Mouse (Mus musculus) heart, embryonic 14.5 days (tissue): Measurements from ENCODE around the gene 1810062G17Rik. TPM values are rescaled to one million over a fixed set of nuclear protein-coding genes. Genes with fewer than 3 reads are reported as not detected.

Source experiments
- ATAC-seq: fragments of 200-750 bp; cut with Nextera tagmentation; 2 replicates; pipeline ENCODE4 v1.8.0; 2017; ENCODE audit warnings: low read depth, moderate TSS enrichment; ENCODE audit not compliant: insufficient number of reproducible peaks, insufficient read depth, low FRiP score
- H3K27ac ChIP-seq, 2 experiments: fragments of 200-500 bp in 1 of 2; fragments of 300-500 bp in 1 of 2; sonication (generic) in 1 of 2; replicated peaks in 1 of 2; 2 replicates each; pipeline ENCODE4 v1.5.1; 2012 to 2014; ENCODE audit warnings: low read depth in 2 of 2, low read length in 2 of 2, control low read depth in 1 of 2, mild to moderate bottlenecking in 1 of 2, mixed read lengths in 1 of 2; ENCODE audit not compliant: control insufficient read depth in 1 of 2, insufficient read depth in 1 of 2
- H3K27me3 ChIP-seq: fragments of 300-500 bp; sonication (generic); 2 replicates; pipeline ENCODE4 v1.6.1; 2014; ENCODE audit warnings: mild to moderate bottlenecking, low read length, control low read depth; ENCODE audit not compliant: control insufficient read depth, insufficient read depth
- H3K36me3 ChIP-seq: fragments of 300-500 bp; sonication (generic); 2 replicates; pipeline ENCODE4 v1.6.1; 2014; ENCODE audit warnings: mild to moderate bottlenecking, control low read depth, low read length, mixed read lengths; ENCODE audit not compliant: control insufficient read depth, insufficient read depth
- H3K4me1 ChIP-seq, 2 experiments: fragments of 200-500 bp in 1 of 2; fragments of 300-500 bp in 1 of 2; sonication (generic) in 1 of 2; 2 replicates each; pipeline ENCODE4 v1.6.1; 2012 to 2014; ENCODE audit warnings: low read length in 2 of 2, control low read depth in 1 of 2, mixed read lengths in 1 of 2; ENCODE audit not compliant: control insufficient read depth in 2 of 2, insufficient read depth in 2 of 2
- H3K4me2 ChIP-seq: fragments of 300-500 bp; sonication (generic); 2 replicates; pipeline ENCODE4 v1.6.1; 2014; ENCODE audit warnings: mild to moderate bottlenecking, low read length
- H3K4me3 ChIP-seq, 2 experiments: fragments of 200-500 bp in 1 of 2; fragments of 300-500 bp in 1 of 2; sonication (generic) in 1 of 2; 2 replicates each; pipeline ENCODE4 v1.5.1; 2012 to 2014; ENCODE audit warnings: low read length in 2 of 2, mild to moderate bottlenecking in 2 of 2, control low read depth in 1 of 2, low read depth in 1 of 2, moderate library complexity in 1 of 2; ENCODE audit not compliant: control insufficient read depth in 1 of 2, insufficient read depth in 1 of 2
- H3K9ac ChIP-seq: fragments of 300-500 bp; sonication (generic); 2 replicates; pipeline ENCODE4 v1.6.1; 2014; ENCODE audit warnings: mild to moderate bottlenecking, low read length
- H3K9me3 ChIP-seq: fragments of 300-500 bp; sonication (generic); 2 replicates; pipeline ENCODE4 v1.6.1; 2016; ENCODE audit warnings: low read length, control low read depth; ENCODE audit not compliant: control insufficient read depth
- WGBS: fragments of 180-500 bp; shearing (Covaris S2); extraction: QIAGEN DNeasy Blood & Tissue Kit; methylation state at CpG from one replicate; pipeline ENCODE4 v1.1.7; 2014; 5-methylcytosine and 5-hydroxymethylcytosine counted together
- polyA plus RNA-seq: library from polyadenylated mRNA; unstranded; fragments of >200 nt; fragmentation: Nextera tagmentation; extraction: Ambion mirVana; gene quantifications from 2 replicates; pipeline ENCODE4 v1.2.1, GENCODE M21; 2014

1810062G17Rik gene
- polyA plus RNA-seq, 1 experiment from 2014 or later = 1.4 TPM

- WGBS = 80% methylated on average over 8 of the region's 8 CpGs
- H3K9me3 ChIP-seq = no peaks in the 10 kb centered on the region
- no peaks in the 10 kb centered on the region for H3K4me1 ChIP-seq
- ATAC-seq = no peak
- no peak overlapping the region for H3K4me3 ChIP-seq
- no peak overlapping the region for H3K4me2 ChIP-seq
- no peak overlapping the region for H3K9ac ChIP-seq
- no peaks in the 10 kb centered on the region for H3K36me3 ChIP-seq
- H3K27ac ChIP-seq = no peak overlapping the region
- no peaks in the 10 kb centered on the region for H3K27me3 ChIP-seq
Measured at GRCm38 (mm10) chr3:36505306-36505705, 29.6 kb downstream of the 1810062G17Rik start.

GRCm38 (mm10) chr3:36505809-36506735, 30.3 kb downstream of the 1810062G17Rik start:
- Histone ChIP-seq H3K4me2 (no peak overlapping the region), H3K36me3 (no peaks in the 10 kb centered on the region), H3K9me3 (no peaks in the 10 kb centered on the region), H3K4me3 (no peak overlapping the region), H3K27me3 (no peaks in the 10 kb centered on the region), H3K27ac (no peak overlapping the region), H3K4me1 (no peaks in the 10 kb centered on the region), H3K9ac (no peak overlapping the region)
- 64% methylated on average over 10 of the region's 10 CpGs for WGBS
- ATAC-seq = no peak

DNA sequence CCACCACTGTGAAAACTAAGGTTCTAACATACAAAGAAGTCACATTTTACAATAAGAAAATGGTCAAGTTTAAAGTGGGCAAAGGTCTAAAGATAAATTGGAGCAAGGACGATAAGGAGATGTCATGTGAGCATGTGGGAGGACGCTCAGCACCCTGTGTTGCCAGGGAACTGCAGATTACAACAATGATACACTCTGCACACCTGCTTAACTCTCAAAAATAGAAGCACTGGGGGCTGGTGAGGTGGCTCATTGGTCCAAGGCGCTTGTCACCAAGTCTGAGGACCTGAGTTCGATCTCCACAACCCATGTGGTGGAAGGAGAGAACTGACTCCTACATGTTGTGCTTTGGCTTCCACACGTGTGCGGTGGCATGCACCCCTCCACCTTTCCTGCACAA, 35.8 kb downstream of the 1810062G17Rik start:
- no peaks in the 10 kb centered on the region for H3K27me3 ChIP-seq
- no peak overlapping the region for H3K4me3 ChIP-seq
- H3K27ac ChIP-seq = no peak overlapping the region
- 70% methylated on average over 6 of the region's 6 CpGs for WGBS
- H3K9ac ChIP-seq = no peak overlapping the region
- no peaks in the 10 kb centered on the region for H3K9me3 ChIP-seq
- ATAC-seq = no peak
- no peak overlapping the region for H3K4me2 ChIP-seq
- no peaks in the 10 kb centered on the region for H3K36me3 ChIP-seq
- H3K4me1 ChIP-seq = no peaks in the 10 kb centered on the region

- Histone ChIP-seq H3K9ac (no peak overlapping the region), H3K4me2 (no peak overlapping the region), H3K4me1 (peaks cover 0 to 2% of the 10 kb centered on the region in 2 experiments; a peak in 2 of 4 replicates), H3K9me3 (no peaks in the 10 kb centered on the region), H3K4me3 (no peak overlapping the region), H3K27ac (no peak overlapping the region), H3K27me3 (peaks cover 12% of the 10 kb centered on the region), H3K36me3 (no peaks in the 10 kb centered on the region)
- WGBS = 81% methylated on average over 9 of the region's 9 CpGs
- no peak for ATAC-seq
Measured at GRCm38 (mm10) chr3:36516196-36516595, 40.5 kb downstream of the 1810062G17Rik start.

DNA sequence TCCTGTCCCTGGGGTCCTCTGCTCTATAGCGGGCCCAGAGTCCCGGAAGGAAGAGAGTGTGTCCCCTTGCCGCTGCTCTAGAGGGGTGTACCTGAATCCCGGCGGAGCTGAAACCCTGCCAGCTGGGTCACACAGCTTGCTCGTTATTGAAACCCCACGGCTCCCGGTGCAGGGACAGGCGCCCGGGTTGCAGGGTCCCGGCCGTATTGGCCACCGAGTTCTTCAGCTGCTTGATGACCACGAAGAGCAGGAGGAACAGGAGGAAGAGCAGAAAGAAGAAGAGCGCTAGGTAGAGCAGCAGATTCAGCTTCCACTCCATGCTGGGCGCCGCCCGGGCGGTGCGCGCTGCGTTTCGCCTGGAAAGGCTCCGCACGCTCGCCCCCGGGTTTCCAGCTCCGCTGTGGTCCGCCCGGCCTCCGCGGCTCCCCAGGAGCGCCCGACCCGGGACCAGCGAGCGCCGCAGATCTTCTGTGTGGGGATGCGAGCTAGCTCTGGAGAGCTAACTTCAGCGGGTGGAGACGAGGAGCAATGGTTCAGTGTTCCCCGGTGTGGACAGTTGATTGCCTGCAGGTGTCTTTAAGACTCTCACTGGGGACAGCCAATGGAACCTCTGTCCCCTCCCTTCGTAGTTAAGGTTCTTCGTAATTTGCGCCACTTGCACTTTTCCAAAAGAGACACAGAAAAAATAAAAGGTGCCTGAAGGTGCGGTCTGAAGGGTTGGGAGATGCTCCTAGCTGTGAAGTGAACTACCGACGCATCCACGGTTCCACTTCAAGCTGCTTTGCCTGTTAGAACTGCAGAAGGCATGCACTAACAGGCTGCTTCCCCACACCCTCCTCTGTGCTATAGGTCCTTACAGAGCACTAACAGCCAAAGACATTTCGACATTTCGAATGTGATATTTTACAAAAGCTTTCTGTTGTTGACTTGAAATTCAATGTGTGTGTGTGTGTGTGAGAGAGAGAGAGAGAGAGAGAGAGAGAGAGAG, 45.6 kb downstream of the 1810062G17Rik start, which contains the start of gene Gm11549:
Gene Gm11549 (minus strand): TSS at position 741 of the 988 bp plus-strand sequence.
- peak within 1 kb of the TSS; percentile 75 for H3K9ac ChIP-seq
- peak within 1 kb of the TSS; percentile 47 to 58 for H3K4me3 ChIP-seq
- peaks cover 22% of the 10 kb centered on the region for H3K27me3 ChIP-seq
- ATAC-seq = no peak
- H3K9me3 ChIP-seq = no peaks in the 10 kb centered on the region
- peak within 1 kb of the TSS; percentile 99 for H3K4me2 ChIP-seq
- H3K36me3 ChIP-seq = no peaks in the 10 kb centered on the region
- 2% methylated on average over 51 of the region's 51 CpGs for WGBS
- peaks cover 2 to 3% of the 10 kb centered on the region in 2 experiments; a peak in 3 of 4 replicates for H3K4me1 ChIP-seq
- H3K27ac ChIP-seq = no peak within 1 kb of the TSS

DNA sequence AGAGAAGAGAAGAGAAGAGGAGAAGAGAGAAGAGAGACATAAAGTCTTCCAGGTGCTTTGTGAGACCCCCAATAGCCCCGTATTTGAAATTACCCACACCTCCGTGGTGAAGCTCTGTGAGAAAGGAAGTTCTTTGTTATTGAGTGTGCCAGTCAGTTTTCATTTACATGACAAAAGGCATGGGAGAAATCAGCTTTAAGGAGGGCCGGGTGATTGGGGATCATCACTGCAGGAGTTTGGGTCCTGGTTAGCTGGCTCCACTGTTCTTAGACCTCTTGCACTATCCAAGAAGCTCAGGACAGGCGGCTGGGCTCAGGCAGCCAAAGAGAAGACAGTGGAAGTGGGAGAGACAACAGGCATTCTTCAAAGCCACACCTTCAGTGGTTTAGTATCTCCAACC, 46.4 kb downstream of the 1810062G17Rik start:
- no peak for ATAC-seq
- peaks cover 2 to 3% of the 10 kb centered on the region in 2 experiments; a peak in 3 of 4 replicates for H3K4me1 ChIP-seq
- peaks cover 22% of the 10 kb centered on the region for H3K27me3 ChIP-seq
- H3K4me3 ChIP-seq = no peak overlapping the region
- no peak overlapping the region for H3K27ac ChIP-seq
- H3K4me2 ChIP-seq = no peak overlapping the region
- WGBS = 19% methylated on average over 4 of the region's 4 CpGs
- no peaks in the 10 kb centered on the region for H3K9me3 ChIP-seq
- H3K9ac ChIP-seq = no peak overlapping the region
- H3K36me3 ChIP-seq = no peaks in the 10 kb centered on the region

DNA sequence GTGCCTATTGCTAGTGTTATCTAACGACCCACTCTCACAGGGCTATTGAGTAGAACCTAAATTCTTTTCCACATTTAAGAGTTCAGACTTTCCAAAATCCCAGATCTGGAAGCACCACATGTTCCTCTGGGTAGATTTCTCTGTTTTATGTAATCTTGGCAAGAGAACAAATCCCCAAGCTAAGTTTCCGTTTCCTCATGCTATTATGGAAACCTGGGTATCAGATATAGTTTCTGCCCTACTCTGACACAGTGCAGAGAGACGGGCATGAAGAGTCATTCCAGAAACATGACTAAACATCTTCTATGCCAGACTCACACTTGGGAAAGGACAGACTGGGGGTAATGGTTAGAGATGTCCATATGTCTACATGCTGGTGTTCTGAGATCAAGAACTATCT, 48.7 kb downstream of the 1810062G17Rik start:
- H3K4me2 ChIP-seq = no peak overlapping the region
- no peaks in the 10 kb centered on the region for H3K36me3 ChIP-seq
- H3K4me3 ChIP-seq = no peak overlapping the region
- no peak for ATAC-seq
- H3K27me3 ChIP-seq = peaks cover 22% of the 10 kb centered on the region
- no peaks in the 10 kb centered on the region for H3K9me3 ChIP-seq
- no peak overlapping the region for H3K27ac ChIP-seq
- no peak overlapping the region for H3K9ac ChIP-seq
- peaks cover 2 to 3% of the 10 kb centered on the region in 2 experiments; a peak in 3 of 4 replicates for H3K4me1 ChIP-seq
- 43% methylated on average over 3 of the region's 3 CpGs for WGBS
